Mouse (Mus musculus) C2C12 (cell line): ENCODE results near the gene Nr1i3. TPM values are rescaled to one million over a fixed set of nuclear protein-coding genes. Genes with fewer than 3 reads are reported as not detected.

ENCODE experiments used
- H3K27me3 ChIP-seq: one replicate; pipeline ENCODE4 v1.6.1; 2011; ENCODE audit not compliant: control insufficient read depth, insufficient read depth, insufficient read length
- H3K36me3 ChIP-seq: one replicate; pipeline ENCODE4 v1.6.1; 2011; ENCODE audit not compliant: control insufficient read depth, insufficient read depth
- H3K4me3 ChIP-seq: one replicate; pipeline ENCODE4 v1.5.1; 2011; ENCODE audit warnings: mild to moderate bottlenecking, control low read depth; ENCODE audit not compliant: poor library complexity, insufficient read depth, severe bottlenecking
- H3K79me2 ChIP-seq: one replicate; pipeline ENCODE4 v1.6.1; 2011; ENCODE audit not compliant: control insufficient read depth, insufficient read depth
- H3K79me3 ChIP-seq: one replicate; pipeline ENCODE4 v1.6.1; 2011; ENCODE audit warnings: low read depth, control low read depth
- H3ac ChIP-seq: one replicate; pipeline ENCODE3; 2011; ENCODE audit warnings: low read depth; ENCODE audit not compliant: control insufficient read depth, insufficient read length
- CEBPB ChIP-seq: IDR thresholded peaks from one replicate; pipeline ENCODE4 v1.6.1; 2011; ENCODE audit warnings: low read depth, mild to moderate bottlenecking, control low read depth, moderate library complexity
- CTCF ChIP-seq: IDR thresholded peaks from one replicate; pipeline ENCODE4 v1.5.1; 2011; ENCODE audit not compliant: control insufficient read depth, insufficient read depth, insufficient read length
- FOSL1 ChIP-seq: IDR thresholded peaks from one replicate; pipeline ENCODE4 v1.8.0; 2011; ENCODE audit warnings: mild to moderate bottlenecking, low read length; ENCODE audit not compliant: poor library complexity, insufficient read depth, severe bottlenecking
- MAX ChIP-seq: IDR thresholded peaks from one replicate; pipeline ENCODE4 v1.6.1; 2011; ENCODE audit warnings: mild to moderate bottlenecking, control low read depth
- MYOD1 ChIP-seq: IDR thresholded peaks from one replicate; pipeline ENCODE4 v1.6.1; 2011; ENCODE audit warnings: low read depth; ENCODE audit not compliant: control insufficient read depth, insufficient read length
- MYOG ChIP-seq: IDR thresholded peaks from one replicate; pipeline ENCODE4 v1.6.1; 2011; ENCODE audit not compliant: control insufficient read depth, insufficient read length; ENCODE audit errors: extremely low read depth
- USF1 ChIP-seq: IDR thresholded peaks from one replicate; pipeline ENCODE4 v1.6.1; 2011; ENCODE audit warnings: low read depth, mild to moderate bottlenecking, control low read depth, moderate library complexity
- polyA plus RNA-seq: library from polyadenylated mRNA; unstranded; fragments of >200 nt; fragmentation: generic; extraction: Trizol; gene quantifications from one replicate; pipeline ENCODE4 v1.2.1, GENCODE M21; 2012; ENCODE audit warnings: missing spikeins

Gene Nr1i3
- polyA plus RNA-seq, 1 experiment, result 0.04 TPM

DNA sequence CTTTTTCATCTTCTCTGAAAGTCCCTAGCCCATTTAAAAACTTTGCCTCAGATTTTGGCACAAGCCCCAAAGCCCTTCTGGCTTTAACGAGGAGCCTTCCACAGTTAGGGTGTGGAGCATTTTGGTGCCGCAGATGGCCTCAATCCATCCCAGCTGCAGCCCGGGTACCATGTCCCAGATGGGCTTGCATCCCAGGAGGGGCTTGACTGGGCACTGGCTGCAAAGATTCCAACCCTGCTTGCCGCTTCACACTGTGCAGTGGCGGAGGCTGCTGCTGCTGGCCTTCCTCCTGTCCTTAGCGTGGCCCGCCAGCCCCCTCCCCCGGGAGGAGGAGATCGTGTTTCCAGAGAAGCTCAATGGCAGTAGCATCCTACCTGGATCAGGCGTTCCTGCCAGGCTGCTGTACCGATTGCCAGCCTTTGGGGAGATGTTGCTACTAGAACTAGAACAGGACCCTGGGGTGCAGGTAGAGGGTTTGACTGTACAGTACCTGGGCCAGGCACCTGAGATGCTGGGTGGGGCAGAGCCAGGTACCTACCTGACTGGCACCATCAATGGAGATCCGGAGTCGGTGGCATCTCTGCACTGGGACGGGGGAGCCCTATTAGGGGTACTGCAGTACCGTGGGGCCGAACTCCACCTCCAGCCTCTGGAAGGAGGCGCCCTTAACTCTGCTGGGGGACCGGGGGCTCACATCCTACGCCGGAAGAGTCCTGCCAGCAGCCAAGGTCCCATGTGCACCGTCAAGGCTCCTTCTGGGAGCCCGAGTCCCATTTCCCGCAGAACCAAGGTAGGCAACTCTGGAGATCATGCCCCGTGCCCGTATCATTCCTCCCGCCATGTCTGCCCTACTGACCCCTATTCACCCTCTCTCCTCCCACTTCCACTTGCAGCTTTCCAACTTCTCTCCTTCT is 37.2 kb downstream of the Nr1i3 start, which contains the start of gene Ndufs2:
Gene Ndufs2, minus strand, starts transcription at position 709 of the 914 bp plus-strand sequence.
- Histone ChIP-seq H3ac (peak within 1 kb of the TSS; percentile 72), H3K4me3 (peak within 1 kb of the TSS; percentile 29), H3K36me3 (peaks cover 5% of the 10 kb centered on the region), H3K79me3 (peaks cover 8% of the 10 kb centered on the region), H3K79me2 (peaks cover 9% of the 10 kb centered on the region), H3K27me3 (no peaks in the 10 kb centered on the region)
- TF ChIP-seq MAX (no peak), MYOG (no peak), USF1 (no peak), CTCF (no peak), FOSL1 (no peak), MYOD1 (no peak), CEBPB (no peak)

DNA sequence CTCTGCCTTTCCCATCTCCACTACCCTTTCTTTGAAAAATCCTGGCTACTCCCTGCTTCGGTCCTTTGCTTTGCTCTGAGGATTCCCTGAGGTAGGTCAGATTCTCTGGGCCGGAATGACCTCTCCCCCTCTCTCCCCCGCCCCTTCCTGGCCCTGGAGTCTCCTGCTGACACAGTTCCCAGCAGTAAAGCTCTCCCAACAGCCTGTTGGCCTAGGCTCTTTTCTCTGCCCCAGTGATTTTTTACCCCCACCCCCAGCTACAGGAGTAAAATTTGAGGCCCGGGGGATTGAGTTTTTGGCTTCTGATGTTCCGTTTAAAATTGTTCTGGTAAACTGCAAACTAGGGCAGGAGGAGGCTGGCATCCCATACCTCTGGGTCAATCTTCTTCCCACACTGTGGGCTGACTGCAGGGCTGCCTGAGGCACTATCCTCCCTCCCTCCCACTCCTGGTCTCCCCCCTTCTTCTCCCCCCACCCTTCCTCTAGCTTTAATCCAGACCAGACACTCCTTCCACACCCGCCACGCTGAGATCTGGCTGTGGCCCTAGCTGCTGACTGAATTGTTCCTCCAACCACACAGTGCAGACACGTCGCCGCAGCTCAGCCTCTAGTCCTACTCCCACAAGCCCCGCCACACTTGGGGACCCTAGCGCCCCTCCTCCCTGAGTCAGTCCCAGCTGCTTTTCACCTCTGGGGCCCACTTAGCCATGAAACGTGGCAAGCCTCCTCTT is 38.0 kb downstream of the Nr1i3 start:
- Histone ChIP-seq H3K4me3 (peak overlapping the region; percentile 29), H3ac (peak overlapping the region; percentile 72), H3K36me3 (peaks cover 5% of the 10 kb centered on the region), H3K79me2 (peaks cover 1% of the 10 kb centered on the region), H3K79me3 (peaks cover under 1% of the 10 kb centered on the region), H3K27me3 (no peaks in the 10 kb centered on the region)
- TF ChIP-seq CTCF (no peak), MYOG (no peak), CEBPB (no peak), USF1 (no peak), MAX (no peak), FOSL1 (no peak), MYOD1 (no peak)

DNA sequence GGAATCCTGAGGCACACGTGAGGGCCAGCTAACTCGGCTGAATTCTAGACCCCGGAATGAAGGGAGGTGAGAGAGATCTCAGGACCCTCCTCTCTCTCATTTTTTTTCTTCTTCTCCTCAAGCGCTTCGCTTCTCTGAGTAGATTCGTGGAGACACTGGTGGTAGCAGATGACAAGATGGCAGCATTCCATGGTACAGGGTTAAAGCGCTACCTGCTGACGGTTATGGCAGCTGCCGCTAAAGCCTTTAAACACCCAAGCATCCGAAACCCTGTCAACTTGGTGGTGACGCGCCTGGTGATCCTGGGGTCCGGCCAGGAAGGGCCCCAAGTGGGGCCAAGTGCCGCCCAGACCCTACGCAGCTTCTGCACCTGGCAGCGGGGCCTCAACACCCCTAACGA is 38.6 kb downstream of the Nr1i3 start:
- Histone ChIP-seq H3ac (no peak overlapping the region), H3K79me2 (no peaks in the 10 kb centered on the region), H3K79me3 (no peaks in the 10 kb centered on the region), H3K4me3 (no peak overlapping the region), H3K36me3 (peaks cover 5% of the 10 kb centered on the region), H3K27me3 (no peaks in the 10 kb centered on the region)
- TF ChIP-seq FOSL1, result no peak

DNA sequence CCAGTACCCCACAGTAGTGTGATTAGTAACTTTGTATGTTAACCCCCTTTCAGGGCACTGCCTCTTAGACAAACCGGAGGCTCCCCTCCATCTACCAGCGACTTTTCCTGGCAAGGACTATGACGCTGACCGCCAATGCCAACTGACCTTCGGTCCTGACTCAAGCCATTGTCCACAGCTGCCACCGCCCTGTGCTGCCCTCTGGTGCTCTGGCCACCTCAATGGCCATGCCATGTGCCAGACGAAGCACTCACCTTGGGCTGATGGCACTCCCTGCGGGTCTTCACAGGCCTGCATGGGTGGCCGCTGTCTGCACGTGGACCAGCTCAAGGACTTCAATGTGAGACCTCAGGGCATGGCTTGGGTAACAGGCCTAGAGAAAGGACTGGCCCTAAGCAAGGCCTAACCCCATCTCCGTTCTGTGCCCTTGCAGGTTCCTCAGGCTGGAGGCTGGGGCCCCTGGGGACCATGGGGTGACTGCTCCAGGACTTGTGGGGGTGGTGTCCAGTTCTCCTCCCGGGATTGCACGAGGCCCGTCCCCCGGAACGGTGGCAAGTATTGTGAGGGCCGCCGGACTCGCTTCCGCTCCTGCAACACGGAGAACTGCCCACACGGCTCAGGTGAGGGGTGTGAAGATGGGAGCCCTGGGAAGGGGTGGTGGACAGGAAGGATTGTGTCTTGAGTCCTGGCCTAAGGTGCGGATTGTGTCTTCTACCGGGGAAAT is 42.5 kb downstream of the Nr1i3 start:
- no peak overlapping the region for H3K4me3 ChIP-seq
- no peaks in the 10 kb centered on the region for H3K27me3 ChIP-seq
- TF ChIP-seq CTCF, result no peak
- TF ChIP-seq FOSL1, result no peak
- no peak for TF ChIP-seq USF1
- no peak for TF ChIP-seq MYOG
- no peak for TF ChIP-seq MAX
- TF ChIP-seq MYOD1, result no peak
- TF ChIP-seq CEBPB, result no peak
- no peaks in the 10 kb centered on the region for H3K79me3 ChIP-seq
- no peaks in the 10 kb centered on the region for H3K79me2 ChIP-seq
- H3ac ChIP-seq, result no peak overlapping the region
- H3K36me3 ChIP-seq, result peaks cover 9% of the 10 kb centered on the region

GRCm38 (mm10) chr1:171256937-171257548 is 43.3 kb downstream of the Nr1i3 start:
- Histone ChIP-seq H3K36me3 (peaks cover 9% of the 10 kb centered on the region), H3K79me3 (no peaks in the 10 kb centered on the region), H3ac (no peak overlapping the region), H3K79me2 (no peaks in the 10 kb centered on the region), H3K4me3 (no peak overlapping the region), H3K27me3 (no peaks in the 10 kb centered on the region)
- TF ChIP-seq USF1 (no peak), CTCF (peak; percentile 39), CEBPB (no peak)
